Mouse (Mus musculus) hematopoietic stem cell, adult 5-6 weeks (primary cell): Measurements from ENCODE around the gene Csrp2. TPM values are rescaled to one million over a fixed set of nuclear protein-coding genes. Genes with fewer than 3 reads are reported as not detected.
A peak's percentile ranks its signal among the peaks of the same experiment; 100 is the strongest.

Source experiments
- ATAC-seq, 2 experiments: fragments of 125-278 bp in 1 of 2; replicated peaks in 1 of 2; 2 replicates each; pipeline ENCODE4 v1.8.0; 2016 to 2017; ENCODE audit warnings: inconsistent platforms in 2 of 2, mild to moderate bottlenecking in 2 of 2, moderate number of reproducible peaks in 2 of 2, low read depth in 1 of 2, moderate TSS enrichment in 1 of 2; ENCODE audit not compliant: low FRiP score in 2 of 2, poor library complexity in 2 of 2, severe bottlenecking in 2 of 2, insufficient read depth in 1 of 2, low TSS enrichment in 1 of 2
- total RNA-seq: library from RNA; stranded (forward); fragments of 172-1452, 232-1000 nt; gene quantifications from 2 replicates; pipeline ENCODE4 v1.2.3, GENCODE M21; 2017

The Csrp2 gene
- total RNA-seq, 1 experiment from 2014 or later: 41.6 TPM

DNA sequence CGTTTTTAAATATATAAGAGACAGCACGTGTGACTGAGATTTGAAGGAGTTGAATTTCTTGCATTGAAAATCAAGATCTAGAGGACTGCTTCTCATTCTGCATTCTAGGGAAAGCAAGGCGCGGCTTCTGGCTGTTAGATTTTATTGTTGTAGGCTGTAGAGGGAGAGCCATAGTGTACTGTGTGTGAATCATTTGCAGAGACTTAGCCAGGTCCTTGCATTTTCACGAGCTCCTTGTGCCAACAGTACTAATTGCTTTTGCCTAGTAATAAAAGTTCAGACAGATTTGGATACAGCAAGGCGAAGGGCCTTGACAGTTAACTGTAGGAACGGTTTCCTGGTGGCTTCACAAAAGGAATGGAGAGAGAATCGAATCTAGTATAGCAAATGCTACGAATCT is 3.0 kb downstream of the Csrp2 start:
- ATAC-seq: no peak

DNA sequence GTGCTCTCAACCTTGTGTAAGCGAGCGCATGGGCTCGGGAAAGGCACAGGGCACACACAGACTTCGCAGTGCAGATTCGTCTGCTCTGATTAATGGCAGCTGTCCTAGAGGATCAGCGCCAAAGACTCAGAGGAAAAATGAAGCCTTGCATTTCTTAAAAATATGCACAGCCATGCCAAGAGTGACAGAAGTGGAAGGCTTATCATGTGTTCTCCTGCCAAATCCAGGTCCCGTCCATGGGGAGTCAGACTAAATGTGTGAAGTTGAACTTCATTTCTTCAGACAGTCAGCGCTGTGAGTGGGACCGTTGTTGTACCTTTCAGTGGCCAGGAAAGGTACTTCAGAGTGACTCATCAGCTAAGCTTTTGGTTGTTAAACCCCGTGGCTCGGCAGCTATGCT is 7.9 kb downstream of the Csrp2 start:
- ATAC-seq: no peak

DNA sequence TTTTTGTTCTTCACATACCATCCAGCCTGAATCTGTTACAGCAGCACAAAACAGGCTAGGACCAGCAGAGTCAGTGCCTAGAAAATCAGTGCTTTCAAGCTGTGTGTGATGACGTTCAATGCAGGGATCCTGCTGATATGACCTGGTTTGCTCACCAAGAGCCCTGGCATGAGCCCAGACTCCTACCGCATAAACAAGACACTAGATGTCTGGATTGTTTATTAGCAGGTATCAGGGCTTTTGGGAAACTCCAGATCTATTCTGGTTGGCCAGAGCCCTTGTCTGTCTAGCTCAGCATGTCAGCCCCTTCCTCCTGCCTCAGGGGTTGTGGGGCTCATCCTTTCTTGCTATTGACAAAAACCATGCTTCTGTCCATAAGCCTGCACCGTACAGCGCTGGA is 10.2 kb downstream of the Csrp2 start:
- no peak for ATAC-seq

DNA sequence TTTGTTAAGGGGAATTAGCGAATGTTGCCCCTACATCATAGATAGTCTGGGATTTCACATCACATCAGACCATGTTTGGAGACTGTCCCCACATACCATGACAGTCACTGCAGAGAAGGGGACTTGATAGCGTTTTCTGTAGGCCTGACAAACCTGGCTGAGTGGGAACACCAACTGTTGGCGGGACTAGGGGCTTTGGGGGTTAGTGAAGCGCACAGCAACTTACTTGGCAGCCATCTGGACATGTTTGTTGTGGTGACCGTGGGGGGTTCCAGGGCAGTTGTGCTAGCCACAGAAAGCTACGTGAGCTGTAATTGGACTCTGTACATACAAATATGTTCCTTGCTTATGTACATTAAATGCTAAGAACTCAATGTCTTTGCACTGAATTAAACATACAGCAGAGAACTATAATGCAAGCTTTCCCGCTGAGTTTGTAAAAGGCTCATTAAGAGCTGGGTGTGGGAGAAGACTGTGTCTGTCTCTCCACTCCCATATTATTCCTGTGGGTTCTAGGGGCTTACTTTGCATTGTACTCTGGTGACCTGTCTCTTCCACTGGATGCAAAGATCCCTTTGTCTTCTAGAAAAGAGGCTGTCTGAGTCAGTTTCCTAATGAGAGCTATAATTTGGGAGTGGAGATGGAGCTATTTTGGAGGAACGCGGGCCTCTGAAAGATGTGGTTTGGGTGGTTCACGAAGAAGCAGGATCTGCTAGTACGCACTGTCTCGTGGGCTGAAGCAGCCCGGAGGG is 11.7 kb downstream of the Csrp2 start:
- no peak for ATAC-seq

DNA sequence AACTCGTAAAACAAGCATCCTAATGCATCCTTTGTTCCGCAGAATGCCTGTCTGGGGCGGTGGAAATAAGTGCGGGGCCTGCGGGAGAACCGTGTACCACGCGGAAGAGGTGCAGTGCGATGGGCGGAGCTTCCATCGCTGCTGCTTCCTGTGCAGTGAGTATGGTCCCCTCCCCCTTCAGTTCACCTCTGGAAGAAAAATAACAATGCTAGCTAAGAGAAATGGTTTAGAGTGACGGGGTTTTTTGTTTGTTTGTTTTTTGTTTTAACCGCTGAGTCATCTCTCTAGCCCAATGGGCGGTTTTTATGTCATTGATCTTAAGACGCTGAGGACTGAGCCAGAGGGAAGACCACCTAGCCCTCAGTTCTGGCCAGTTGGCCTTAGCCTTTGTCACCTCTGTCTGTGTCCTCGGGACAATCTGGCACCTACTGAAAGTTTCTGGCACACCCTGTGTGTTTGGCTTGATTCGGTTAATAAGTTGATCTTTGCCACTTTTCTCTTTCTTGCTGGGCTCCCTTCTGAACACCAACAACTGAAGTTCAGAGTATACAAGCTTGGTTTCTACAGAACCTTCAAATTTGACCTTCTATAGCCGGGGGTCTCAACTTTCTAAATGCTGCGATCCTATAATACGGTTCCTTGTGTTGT is 12.4 kb downstream of the Csrp2 start:
- peak; percentile 84 to 89 for ATAC-seq

DNA sequence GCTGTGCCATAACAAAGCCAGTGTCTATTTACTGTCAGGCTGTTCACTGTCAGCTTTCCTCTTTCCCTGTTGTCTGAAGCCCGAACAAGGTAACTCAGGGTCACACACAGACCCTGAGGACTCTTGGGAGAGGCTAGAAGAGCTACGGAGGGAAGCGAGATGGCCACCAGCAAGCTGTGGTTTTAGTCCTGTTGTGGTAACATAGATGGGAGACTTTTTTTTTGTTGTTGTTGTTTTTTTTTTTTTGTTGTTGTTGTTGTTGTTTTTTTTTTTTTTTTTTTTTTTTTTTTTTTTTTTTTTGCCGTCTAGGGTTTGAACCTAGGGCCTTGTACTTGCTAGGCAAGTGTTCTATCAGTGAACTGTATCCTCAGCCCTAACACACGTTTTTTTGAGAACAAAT is 14.0 kb downstream of the Csrp2 start:
- no peak for ATAC-seq

DNA sequence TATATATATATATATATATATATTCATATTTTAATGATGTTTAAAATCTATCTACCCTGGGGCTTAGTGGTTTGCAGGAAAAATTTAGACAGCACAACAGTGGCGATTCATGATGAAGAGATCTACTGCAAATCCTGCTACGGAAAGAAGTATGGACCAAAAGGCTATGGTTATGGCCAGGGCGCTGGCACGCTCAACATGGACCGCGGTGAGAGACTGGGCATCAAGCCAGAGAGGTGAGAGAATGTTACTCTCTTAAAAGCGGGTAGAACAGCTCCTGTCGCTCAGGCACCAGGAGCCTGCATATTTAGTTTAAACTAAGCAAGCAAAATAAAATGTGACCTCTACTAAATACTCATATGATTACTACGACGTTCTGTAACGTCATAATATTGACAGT is 15.5 kb downstream of the Csrp2 start:
- no peak for ATAC-seq

DNA sequence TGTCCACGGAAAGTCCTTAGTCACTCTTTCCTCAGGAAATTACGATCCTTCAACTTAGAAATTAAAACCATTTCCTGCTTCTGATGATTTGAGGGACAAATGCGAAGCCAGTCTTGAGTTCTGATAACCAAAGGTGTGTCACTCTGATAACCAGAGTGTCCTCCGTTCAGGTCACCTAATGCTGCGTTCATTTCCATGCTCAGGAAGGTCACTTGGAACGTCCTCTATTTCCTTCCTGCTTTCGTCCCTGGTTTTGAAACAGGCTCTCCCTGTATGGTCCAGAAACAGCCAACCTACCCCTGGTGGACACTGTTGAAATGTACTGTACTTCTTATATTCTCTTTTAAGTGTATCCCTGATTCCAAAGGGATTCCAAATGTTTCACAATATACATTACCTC is 16.1 kb downstream of the Csrp2 start:
- no peak for ATAC-seq

DNA sequence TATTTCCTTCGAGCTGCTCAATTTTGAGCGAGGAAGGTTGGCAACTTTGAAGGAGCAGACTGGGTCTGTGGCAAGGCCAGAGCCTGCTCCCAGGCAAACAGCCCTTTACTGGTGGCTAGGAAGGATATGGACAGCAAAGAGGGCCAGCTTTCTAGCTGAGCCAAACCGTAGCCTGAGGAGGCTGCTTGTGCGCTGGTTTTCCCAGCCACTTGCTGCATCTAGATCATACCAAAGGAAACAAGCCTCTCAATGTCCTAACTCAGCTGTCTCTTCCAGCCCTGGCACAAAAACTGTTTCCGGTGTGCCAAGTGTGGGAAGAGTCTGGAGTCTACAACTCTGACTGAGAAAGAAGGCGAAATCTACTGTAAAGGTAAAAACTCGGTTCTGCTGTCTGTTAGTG is 18.8 kb downstream of the Csrp2 start:
- no peak for ATAC-seq

DNA sequence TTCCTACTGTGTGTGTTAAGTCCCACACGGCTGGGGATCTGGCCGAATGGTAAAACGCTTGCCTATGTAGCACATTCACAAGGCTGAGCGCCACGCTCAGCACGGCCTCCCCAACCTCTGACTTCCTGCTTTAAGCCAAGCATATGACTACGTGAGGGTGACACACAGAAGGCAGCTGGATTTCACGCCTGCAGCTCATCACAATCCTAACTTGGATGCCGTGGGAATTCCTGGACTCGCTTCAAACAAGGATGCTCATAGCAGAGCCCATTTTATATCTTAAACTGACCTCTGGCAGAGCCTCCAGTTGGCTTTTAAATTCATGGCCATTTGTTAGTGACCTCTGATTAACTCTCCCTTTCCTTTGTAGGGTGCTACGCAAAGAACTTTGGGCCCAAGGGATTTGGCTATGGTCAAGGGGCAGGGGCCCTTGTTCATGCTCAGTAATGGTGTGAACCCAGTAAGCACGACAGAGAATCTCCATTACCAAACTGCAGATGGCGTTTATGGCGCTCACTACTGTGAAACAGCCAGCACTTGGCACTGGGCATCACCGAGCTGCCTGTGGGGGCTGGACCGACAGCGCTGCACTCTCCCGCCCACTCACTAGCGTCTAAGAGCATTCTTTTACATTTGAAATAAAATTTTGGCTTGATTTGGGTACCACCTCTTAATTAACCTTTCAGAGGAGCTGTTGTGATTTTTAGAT is 19.4 kb downstream of the Csrp2 start:
- no peak for ATAC-seq

DNA sequence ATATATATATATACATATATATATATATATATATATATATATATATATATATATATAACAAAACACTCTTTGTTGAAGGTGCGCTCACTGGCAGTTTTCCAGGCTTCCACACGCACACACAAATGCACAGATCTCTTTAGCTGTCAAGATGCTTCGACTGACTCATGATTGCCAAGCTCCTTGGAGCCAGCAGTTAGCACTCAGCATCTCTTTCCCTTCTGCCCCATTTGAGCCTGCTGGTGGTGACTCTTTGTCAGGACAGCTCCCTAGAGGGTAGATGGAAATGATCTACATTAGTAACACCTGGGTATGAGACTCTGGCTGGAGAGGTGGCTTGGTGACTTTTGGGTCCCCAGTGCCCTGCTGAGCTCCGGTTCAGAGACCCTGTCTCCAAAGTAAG is 20.1 kb downstream of the Csrp2 start:
- ATAC-seq: no peak

DNA sequence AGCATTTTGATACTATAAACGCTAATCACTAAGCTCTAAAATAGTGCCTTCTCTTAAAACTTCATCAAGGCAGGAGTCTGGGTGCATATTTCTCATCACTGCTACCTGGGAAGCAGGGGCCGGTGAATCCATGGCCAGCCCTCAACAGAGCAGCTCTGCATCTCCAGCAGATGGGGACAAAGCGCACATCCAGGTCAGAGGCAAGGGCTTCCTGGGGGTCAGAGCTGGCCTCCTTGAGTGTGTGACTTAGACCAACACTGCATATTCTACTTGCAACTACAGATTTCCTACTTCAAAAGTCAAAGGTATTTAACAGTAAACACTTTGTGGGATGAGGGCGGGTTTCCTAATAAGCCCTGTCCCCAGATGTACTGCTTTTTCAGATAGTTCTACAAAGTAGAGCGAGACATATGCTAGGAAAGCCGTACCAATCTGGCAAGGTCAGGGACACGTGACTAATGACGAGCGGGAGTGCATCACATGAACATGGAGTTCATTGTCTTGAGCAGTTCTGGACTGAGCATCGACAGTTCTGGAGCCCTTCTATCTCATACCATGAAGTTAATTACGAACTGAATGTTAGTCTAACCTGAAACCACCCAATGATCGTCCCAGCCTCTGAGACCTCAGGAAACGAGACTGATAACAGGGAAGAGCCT is 21.3 kb downstream of the Csrp2 start:
- no peak for ATAC-seq

DNA sequence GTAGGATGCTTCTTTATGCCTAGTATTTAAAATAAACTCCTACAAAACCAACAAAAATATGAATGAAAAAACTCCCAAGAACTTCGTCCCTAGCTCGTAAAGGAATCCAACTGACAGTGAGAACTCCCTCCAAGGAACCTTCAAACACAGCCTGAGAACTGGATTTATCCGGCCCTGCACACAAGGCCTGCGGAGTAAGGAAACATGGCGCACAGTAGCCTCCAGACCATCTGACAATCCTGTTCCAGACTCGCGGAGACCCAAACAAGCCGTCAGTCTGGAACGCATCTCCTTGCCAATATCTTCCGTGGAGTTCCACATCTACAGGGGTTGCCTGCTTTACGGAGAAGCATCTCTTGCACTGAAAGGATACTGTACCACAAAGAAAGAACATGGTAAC is 22.4 kb downstream of the Csrp2 start:
- ATAC-seq: no peak

DNA sequence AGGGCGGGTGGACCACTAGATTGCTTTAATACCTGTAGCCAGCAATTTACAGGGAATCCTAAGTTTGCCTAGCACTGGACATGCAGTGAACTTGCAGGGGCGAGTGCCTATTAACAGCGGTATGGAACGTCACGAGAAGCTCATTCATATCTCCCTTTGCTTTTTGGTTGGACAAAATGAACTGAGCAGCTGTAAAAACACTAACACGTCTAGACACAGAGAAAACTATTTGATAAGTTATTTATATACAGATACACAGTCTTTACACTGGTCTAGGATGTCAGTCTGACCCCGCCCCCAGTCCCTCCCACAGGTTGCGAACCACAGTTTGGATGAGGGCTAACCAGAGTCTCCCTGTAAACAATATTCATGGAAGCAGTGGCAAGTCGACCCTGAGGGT is 23.2 kb downstream of the Csrp2 start:
- ATAC-seq: no peak

DNA sequence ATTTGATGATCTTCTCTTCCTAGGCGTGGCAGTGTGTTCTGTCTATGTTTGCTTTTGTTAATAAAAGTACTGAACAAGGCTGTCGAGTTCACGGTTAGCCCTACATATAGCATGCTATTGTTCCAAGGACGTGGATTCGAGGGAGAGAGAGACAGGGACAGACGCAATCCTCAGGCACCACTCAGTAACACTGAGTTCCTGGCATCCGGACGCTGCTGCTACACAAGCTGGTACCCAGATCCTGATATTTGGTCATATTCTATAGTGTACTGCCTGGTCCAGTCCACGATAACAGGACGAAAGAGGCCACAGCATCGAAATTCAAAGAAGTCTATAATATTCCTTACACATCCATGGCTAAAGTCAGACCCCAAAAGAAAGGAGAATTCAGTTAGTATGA is 24.6 kb downstream of the Csrp2 start:
- no peak for ATAC-seq

DNA sequence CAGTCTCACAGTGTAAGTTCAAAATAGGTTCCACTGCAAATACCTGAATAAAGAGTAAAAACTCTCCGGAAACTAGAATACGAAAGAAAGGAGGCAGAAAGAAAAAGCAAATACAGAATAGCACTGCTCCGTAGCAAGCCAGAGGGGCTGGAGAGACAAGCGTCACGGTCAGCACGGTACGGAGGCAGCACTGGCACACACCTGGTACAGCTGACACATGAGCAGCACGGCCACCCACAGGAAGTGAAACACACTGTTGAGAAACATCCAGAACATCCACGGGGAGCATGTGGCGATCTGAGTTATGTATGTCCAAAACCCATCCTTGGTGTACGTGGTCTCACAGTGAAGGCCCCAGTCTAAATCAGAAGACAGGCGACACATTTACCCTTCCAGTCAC is 26.4 kb downstream of the Csrp2 start:
- no peak for ATAC-seq

DNA sequence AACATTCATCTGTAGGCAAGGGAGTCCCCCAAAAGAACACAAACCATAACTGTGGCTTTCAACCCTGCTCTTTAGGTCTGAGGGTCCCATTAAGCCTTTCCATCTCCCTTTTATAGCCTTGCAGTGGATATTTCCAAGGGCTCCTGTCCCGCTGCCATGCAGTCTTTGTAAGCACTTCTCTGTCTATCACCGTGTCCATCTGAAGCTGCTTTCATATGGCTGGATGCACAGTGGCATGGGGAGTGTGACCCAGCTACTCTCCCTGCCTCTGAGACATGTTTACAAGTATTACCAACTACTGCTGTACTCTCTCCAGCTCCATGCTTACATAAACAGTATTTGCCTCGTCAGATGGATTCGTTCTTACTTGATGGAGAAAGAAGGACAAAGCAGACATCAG is 28.0 kb downstream of the Csrp2 start:
- ATAC-seq: no peak

DNA sequence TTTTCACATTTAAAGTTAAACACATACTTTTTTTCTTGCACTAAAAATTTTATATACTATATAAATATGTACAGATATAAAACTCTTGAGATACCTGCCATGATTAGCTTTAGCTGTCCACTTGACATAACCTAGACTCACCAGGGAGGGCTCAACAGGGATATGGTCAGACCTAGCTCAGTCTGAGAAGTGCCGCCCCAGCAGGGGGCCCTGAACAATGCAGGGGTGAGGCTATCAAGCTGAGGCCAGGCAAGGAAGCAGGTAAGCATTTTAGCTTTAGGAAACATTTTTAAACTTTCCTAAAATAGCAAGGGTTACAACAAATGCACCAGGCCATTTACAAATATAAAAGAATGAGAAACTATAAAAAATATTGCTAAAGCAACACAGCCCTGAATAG is 31.5 kb downstream of the Csrp2 start:
- no peak for ATAC-seq
